Mouse (Mus musculus) frontal cortex, postnatal 36 days (tissue): Measurements from ENCODE around the gene Nle1.
A peak's percentile ranks its signal among the peaks of the same experiment; 100 is the strongest.
"Not testable (repeated sequence)": the region's sequence is repeated elsewhere in the genome, so short reads cannot be mapped to it uniquely, and the experiment has no call there.

ENCODE experiments used
- DNase-seq, 2 experiments: peaks; one replicate each; pipeline ENCODE4 v3.0.0; 2022; ENCODE audit warnings: low spot score in 2 of 2

The Nle1 gene

GRCm38 (mm10) chr11:82907651-82908607 lies at the start of gene Nle1:
TSS of gene Nle1 (minus strand) at chr11:82908411.
- peak; percentile 93 to 94 for DNase-seq

DNA sequence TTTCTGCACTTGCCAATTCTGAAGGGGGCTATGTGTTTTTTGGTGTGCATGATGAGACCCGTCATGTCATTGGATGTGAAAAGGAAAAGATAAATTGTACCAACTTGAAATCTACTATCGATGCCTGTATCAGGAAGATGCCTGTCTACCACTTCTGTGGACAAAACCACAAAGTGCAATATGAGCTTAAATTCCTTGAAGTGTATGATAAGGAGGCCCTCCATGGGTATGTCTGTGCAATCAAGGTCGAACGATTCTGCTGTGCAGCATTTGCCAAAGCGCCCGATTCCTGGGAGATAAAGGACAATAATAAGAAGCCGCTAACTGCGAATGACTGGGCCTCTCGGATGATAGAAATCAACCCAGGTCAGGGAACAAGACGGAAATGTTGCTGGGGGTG lies 48.7 kb upstream of the Nle1 start:
- no peak for DNase-seq

- no peak for DNase-seq
Observed at GRCm38 (mm10) chr11:82954631-82955030, 46.4 kb upstream of the Nle1 start.

DNA sequence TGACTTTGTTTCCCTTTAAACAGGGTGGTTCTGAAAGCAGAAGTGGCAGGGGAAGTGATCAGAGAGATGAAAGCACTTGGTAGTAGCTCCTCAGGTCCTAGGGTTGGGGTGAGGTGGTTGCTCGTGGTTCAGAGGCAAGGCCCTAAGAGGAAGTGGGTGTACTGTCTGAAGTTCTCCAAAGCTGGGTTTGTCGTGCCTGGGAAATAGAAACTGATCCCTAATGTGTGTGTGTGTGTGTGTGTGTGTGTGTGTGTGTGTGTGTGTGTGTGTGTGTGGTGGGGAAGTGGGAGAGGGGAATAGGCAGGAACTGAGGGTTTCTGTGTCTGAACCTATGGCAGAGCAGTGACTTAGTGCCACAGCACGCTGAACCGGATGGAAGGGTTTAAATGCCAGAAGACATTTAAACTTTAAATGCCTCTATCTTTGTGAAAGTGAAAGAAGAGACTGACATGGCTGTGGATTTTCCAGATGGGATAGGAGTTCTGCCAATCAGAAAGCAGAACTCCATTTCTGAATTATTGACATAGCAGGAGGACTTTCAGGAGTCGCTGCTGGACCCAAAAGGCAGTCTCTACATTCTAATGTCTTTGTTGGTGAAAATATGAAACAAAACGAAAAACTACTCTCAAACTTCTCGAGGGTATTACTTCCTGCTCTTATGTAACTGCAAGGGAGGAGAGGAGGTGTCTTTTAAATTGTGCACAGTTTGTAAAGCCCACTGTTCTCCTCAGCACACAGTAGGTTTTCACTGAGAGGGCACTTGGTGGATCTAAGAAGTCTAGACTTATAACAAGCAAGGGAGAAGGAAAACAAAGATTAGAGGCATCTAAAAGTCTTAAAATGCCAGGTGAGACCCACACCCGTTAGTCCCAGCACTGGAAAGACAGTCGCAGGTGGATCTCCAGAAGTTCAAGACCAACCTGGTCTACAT lies 44.7 kb upstream of the Nle1 start:
- no peak for DNase-seq

DNA sequence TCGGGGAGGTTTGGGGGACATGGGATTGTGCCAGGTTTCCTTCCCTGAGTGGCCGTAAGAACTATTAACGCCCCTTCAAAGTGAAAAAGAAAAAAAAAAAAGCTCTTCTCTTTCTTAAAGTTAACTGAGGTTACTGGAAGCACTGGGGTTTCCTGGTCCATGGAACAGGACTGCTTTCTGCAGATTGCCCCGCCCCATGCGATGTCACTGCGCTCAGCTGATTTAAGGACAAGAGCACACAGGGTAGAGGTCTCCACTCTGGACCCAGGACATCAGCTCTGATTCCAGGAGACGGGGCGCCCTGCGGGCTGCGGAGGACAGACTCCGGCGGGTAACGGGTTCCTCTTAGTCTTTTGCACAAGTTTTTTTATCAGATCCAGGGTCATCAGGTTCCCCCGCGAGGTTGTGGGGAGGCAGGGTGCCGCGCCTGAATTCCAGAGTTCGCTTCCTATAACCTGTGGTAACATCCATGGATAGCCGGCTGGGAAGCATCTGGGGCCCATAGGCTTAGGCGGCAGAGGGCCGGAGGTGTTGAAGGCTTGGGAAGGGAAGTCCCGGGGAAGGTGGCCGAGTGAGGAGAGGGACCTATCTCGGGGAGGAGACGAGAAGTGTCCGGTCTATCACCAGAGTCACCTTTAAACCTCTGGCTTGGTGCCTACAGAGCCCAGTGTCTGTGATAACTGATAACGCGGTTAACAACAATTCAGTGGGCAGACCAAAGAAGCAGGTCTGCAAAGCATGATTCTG lies 43.8 kb upstream of the Nle1 start:
- no peak for DNase-seq

DNA sequence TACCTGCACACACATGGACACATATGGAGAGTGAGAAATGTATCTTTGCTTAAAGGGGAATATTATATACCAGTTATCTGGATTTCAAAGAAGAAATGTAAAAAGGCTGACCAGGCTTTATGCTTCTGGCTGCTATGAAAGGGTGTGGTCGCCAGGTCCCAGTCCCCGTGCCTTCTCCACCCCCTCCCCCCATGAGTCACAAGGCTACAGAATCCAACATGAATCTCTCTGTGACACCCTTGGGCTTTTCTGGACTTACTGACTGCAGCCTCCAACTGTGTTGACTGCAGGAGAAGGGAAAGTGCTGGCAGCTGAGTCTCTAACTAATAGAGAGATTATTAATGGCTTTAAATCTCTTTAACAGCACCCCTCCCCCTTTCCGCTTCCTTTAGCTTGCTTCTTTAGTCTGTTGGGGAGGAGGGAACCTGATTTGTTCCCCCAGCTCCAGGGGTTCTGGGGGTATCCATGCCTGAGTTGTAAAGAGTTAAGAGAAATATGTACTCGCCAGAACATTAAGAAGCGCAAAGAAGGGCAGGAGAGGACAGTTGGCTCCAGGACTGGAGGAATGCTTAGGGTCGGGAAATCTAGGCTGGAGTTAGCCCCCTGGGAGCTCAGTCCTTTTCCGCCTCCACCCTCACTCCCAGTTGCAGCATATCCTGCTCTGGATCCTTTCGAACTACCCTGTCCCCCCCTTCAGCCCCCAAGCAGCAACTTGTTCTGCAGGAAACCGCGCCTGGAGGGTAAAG lies 42.7 kb upstream of the Nle1 start, which contains the start of gene Slfn5:
TSS of gene Slfn5 (plus strand) at position 614 of the 746 bp plus-strand sequence.
- no peak for DNase-seq

DNA sequence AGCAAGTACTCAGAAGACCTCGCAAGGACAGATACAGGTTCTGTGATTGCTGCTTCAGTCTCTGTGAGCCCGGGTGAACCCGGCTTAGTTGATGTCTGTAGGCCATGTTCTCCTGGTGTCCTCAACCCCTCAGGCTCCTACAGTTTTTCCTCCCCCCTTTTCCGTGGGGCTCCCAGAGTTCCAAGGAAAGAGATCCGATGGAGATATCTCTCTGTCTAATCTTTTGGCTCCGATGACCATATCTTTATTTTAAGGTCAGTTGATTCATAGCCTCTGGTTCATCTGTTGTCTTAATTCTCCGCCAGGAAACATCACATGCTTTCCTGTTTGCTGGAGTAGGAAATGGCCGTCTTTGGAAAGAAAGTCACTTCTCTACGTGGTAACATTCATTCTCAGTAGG lies 40.8 kb upstream of the Nle1 start:
- DNase-seq, result no peak

- DNase-seq, result no peak
Observed at GRCm38 (mm10) chr11:82947457-82947856, 39.2 kb upstream of the Nle1 start.

DNA sequence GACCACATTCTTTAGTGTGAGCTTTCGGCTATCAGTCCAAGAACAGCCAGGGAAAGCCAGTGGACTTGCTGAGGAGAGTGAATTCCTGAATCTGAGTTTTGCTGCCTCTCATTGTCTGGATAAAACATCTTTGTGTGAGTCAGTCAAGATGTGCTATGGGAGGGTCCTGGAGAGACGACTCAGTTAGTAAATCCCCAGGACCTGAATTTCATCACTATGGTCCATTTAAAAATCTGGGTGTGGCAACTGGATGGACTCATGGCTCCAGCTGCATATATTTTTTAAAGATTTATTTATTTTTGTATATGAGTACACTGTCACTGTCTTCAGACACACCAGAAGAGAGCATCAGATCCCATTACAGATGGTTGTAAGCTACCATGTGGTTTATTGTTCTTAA lies 37.4 kb upstream of the Nle1 start:
- DNase-seq, result no peak

- DNase-seq, result no peak
Observed at GRCm38 (mm10) chr11:82943336-82943735, 35.1 kb upstream of the Nle1 start.

GRCm38 (mm10) chr11:82933186-82933585 lies 25.0 kb upstream of the Nle1 start:
- no peak for DNase-seq

DNA sequence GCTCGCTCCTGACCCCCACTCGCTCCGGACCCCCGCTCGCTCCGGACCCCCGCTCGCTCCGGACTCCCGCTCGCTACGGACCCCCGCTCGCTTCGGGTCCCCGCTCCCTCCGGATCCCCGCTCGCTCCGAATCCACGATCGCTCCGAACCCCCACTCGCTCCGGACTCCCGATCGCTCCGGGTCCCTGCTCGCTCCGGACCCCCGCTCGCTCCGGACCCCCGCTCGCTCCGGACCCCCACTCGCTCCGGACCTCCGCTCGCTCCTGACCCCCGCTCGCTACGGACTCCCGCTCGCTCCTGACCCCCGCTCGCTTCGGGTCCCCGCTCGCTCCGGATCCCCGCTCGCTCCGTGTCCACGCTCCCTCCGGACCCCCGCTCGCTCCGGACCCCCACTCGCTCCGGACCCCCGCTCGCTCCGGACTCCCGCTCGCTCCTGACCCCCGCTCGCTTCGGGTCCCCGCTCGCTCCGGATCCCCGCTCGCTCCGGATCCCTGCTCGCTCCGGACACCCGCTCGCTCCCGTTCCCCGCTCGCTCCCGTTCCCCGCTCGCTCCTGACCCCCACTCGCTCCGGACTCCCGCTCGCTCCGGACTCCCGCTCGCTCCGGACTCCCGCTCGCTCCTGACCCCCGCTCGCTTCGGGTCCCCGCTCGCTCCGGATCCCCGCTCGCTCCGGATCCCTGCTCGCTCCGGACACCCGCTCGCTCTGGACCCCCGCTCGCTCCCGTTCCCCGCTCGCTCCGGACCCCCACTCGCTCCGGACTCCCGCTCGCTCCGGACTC lies 23.6 kb upstream of the Nle1 start:
- DNase-seq, result not testable (repeated sequence)

- not testable (repeated sequence) for DNase-seq
Observed at GRCm38 (mm10) chr11:82931161-82931560, 22.9 kb upstream of the Nle1 start.

GRCm38 (mm10) chr11:82930391-82930955 lies 22.3 kb upstream of the Nle1 start:
- DNase-seq, result not testable (repeated sequence)

- no peak for DNase-seq
Observed at GRCm38 (mm10) chr11:82929633-82929950, 21.4 kb upstream of the Nle1 start.

DNA sequence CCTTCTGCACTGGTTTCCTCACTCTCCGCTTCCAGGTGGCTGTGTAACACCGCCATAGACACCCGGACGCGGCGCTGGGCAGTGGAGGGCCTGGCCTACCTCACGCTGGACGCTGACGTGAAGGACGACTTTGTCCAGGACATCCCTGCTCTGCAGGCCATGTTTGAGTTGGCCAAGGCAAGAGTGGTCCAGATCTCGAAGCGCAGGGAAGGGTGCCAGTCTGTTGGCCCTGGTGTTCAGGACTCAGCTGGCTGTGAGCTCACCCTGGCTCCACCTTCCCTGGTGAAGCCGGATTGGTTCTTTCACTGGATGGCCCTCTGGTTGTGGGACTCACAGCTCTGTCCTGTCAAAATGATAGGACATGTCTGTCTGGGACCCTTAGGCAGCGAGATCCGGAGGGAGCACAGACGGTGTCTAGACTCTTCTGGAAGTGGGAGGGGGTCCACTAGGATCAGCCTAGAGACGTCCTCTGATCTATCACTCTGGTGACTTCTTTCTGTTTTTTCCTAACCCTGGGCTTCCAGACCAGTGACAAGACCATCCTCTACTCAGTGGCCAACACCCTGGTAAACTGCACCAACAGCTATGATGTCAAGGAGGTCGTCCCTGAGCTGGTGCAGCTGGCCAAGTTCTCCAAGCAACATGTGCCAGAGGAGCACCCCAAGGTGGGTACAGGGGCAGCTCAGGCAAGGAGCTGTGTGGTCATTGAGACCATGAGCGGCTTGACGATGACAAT lies 20.9 kb upstream of the Nle1 start:
- no peak for DNase-seq

GRCm38 (mm10) chr11:82923910-82924309 lies 15.7 kb upstream of the Nle1 start:
- DNase-seq, result not testable (repeated sequence)

DNA sequence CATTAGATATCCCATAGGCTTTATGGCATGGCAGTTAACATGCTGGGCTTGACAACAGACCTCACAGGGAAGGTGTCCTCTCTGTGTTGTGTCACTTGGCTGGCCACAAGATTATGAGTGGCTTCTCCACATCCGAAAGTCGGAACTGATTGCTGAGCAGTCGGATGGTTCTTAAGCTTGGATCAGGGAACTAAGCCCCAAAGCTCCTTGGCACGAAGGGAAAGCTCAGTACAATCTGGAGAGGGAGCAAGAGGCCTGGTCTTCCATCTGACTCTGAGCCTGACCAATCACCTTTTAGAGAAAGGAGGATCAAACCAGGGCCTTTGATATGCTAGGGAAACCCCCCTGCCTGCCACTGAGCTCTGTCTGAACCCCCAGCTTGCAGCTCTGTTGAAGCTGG lies 13.5 kb upstream of the Nle1 start:
- no peak for DNase-seq

GRCm38 (mm10) chr11:82920768-82921167 lies 12.6 kb upstream of the Nle1 start:
- no peak for DNase-seq
